Mouse (Mus musculus) hematopoietic stem cell, adult 5-6 weeks (primary cell): ENCODE measurements around the gene Snx30. TPM values are rescaled to one million over a fixed set of nuclear protein-coding genes. Genes with fewer than 3 reads are reported as not detected.

Experiments
- ATAC-seq, 2 experiments: fragments of 125-278 bp in 1 of 2; replicated peaks in 1 of 2; 2 replicates each; pipeline ENCODE4 v1.8.0; 2016 to 2017; ENCODE audit warnings: inconsistent platforms in 2 of 2, mild to moderate bottlenecking in 2 of 2, moderate number of reproducible peaks in 2 of 2, low read depth in 1 of 2, moderate TSS enrichment in 1 of 2; ENCODE audit not compliant: low FRiP score in 2 of 2, poor library complexity in 2 of 2, severe bottlenecking in 2 of 2, insufficient read depth in 1 of 2, low TSS enrichment in 1 of 2
- total RNA-seq: library from RNA; stranded (forward); fragments of 172-1452, 232-1000 nt; gene quantifications from 2 replicates; pipeline ENCODE4 v1.2.3, GENCODE M21; 2017

Gene Snx30
- total RNA-seq, 1 experiment from 2014 or later: 42.3 TPM

DNA sequence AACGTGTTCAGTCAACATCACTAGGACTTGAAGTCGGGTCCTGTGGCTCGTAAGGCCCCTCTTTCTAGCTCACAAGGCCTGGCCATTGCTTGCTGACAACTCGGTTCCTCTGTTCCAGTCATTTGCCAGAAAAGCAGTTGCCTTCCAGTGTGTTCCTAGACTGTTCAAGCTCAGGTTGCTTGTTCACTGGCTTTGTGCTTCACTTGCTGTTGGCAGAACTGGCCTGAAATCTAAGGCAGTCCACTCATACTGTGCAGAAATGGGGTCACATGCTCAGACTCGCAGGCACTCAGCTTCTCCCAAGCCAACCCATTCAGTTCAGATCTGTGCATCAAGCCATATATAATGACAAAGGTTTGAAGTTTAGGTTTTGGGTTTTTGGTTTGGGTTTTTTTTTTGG, 75.1 kb downstream of the Snx30 start:
- no peak for ATAC-seq

DNA sequence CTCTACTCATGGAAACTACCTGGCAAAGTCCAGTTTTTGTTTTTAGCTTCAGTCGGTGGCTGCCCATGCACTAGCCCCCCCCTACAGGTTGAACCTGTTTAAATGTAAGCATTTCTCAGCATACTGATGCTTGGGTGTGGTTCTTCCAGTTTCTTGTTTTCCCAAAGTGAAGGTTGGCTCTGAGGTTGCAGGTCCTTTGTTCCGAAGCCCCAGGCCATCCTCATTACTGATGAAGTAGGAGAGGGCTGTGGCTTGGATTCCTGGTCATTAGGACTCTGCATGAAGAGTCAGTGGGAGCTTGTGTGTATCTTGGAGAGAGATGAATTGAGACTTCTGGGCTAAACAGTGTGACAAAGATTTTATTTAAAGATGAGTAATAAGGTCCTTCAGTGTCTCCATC, 75.6 kb downstream of the Snx30 start:
- ATAC-seq: no peak

DNA sequence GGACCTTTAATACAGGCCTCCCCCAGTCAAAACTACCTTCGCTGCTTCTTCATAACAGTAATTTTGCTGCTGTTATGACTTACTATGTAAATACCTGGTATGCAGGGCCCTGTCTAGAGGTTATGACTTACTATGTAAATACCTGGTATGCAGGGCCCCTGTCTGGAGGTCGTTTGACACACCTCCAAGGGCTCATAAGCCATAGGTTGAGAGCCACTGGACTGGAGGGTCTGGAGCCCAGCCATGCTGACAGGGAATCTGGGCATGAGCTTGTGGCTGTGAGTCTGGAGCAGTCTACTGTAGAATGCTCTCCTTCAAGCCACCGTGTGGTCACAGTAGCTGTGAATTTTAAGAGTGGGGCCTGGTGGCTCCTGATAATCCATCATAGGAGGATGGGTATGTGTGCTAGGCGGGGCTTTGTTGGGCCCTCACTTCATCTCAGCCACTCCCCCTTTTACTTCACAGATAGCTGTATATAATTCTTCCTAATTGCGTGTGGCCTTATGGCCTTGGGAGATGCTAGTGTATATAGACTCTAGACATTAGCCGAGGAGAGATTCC, 78.6 kb downstream of the Snx30 start:
- no peak for ATAC-seq

DNA sequence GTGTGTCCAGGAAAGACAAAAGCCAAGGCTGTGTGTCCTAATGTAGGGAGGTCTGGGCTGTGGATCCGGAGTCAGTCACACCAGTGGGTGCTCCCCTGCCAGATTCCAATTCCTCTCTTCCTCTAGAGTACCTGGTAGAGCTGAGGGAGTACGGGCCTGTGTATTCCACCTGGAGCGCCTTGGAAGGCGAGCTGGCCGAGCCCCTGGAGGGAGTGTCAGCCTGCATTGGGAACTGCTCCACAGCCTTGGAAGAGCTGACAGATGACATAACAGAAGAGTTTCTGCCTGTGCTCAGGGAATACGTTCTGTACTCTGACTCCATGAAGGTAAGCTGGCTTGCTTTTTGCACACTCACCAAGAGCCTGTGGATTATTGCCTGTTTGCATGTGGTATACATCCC, 80.6 kb downstream of the Snx30 start:
- ATAC-seq: no peak

DNA sequence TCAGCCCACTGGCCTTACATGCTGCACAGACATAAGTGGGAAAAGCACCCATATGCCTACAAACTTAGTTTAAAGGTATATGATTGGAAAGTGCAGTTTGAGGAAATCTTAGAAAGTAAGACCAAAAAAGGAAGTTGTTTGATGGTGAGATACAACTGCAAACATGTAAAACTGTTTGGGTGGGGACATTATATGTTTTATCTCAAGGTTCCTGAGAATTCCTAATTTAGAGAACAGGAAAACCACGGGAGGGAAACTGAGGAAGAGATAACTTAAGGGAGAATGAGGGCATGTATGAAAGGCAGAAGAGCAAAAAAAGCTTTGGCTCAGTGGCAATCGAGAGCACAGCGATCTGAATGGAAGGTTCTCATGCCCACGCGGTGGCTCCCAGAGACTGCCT, 81.4 kb downstream of the Snx30 start:
- ATAC-seq: no peak

DNA sequence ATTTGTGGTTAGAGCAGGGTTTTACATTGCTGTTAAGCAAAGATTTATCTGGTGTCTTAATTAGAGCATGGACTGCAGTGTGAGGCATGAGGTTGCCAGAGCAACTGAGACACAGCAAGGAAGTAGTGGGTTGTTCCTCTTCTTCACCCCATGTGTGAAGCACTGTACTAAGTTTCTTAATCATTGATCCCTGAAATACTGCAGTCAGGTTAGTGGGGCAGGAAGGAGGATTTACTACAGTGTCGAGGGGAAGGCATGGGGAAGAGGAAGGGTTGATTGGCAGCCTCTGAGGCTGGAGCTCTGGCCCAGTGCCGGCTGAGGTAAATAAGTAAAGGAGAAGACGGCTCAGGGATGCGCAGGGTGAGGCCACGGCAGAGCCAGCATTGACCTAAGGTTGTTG, 82.4 kb downstream of the Snx30 start:
- peak; percentile 50 to 63; a peak in 3 of 4 replicates for ATAC-seq

DNA sequence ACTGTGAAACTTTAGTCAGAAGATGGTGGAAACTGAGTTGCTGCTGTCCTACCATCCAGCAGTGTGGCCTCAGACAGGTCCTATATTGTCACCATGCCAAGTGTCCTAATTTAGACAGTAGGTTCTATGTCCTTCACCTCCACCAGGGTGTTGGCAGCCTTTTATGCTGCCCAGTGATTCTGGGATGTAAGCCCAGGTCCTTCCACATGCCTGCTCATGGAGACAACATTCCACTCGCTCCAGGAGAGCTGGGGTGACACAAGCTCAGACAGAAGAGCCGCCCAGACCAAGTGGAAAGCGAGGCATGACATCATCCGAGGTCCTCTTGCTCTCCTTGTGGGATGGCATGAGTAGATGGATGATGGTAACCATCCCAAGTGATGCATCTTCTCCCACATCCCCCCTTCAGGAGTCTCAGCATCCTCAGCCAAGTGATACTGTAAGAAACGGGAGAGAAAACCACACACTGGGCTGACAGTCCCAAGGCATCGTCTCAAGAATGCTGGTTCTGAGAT, 84.5 kb downstream of the Snx30 start:
- ATAC-seq: no peak

DNA sequence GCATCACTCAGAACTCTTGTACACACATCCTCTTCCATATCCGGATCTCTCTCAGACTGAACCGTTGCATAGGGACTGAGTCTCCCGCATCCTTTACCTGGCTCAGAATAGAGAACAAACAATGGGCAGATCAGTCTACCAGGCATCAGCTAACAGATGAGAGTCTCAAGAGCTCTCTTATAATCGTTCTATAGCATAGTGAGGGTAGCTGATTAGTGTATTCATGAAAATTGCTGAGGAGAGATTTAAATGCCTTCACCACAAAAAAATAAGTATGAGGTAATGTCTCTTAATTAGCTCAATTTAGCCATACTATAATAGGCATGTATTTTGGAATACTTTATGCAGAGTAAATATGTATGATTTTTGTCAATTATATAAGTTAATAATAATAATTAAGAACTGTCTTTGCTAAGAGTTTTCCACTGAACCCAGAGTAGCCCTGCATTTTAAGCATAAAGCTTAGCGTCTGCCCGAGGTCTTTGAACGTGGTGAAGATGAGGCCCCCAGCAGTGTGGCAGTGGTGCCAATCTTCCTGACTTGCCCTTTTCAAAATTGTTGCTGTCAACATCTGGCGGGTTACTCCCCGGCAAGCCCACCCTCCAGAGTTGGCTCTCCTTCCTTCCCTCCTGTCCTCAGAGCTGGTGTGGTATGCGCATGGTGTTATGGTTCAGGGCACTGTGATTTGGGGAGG, 86.2 kb downstream of the Snx30 start:
- no peak for ATAC-seq

DNA sequence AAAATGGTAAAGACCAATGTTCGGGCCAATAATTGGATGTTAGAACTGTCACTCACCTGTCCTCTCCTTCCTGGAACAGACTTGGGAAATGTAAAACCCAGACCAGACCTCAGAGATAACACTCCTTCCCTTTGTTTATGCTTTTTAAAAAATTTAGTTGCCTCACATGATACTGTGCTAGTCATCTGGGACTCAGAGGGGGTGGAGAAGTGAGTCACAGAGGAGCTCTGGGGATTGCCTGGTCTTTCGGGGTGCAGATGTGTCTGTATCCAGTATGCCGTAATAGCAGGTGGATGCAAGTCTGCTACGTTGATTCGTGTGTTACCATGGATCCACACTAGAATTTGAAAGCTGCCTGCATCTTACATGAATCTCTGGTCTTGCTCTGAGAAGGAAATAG, 87.1 kb downstream of the Snx30 start:
- ATAC-seq: no peak

DNA sequence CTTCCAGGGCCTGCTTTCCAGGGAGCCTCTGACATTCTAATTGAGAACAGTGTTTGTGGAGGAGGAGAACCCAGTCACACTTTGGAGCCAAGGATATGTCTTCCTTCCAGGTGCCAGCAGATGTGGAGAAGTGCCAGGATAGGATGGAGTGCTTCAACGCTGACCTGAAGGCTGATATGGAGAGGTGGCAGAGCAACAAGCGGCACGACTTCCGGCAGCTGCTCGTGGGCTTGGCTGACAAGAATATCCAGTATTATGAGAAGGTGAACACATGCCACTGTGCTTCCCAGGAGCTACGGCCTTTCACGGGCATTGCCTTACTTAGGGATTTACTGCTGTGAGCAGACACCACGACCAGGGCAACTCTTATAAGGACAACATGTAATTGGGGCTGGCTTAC, 88.8 kb downstream of the Snx30 start:
- ATAC-seq: no peak

DNA sequence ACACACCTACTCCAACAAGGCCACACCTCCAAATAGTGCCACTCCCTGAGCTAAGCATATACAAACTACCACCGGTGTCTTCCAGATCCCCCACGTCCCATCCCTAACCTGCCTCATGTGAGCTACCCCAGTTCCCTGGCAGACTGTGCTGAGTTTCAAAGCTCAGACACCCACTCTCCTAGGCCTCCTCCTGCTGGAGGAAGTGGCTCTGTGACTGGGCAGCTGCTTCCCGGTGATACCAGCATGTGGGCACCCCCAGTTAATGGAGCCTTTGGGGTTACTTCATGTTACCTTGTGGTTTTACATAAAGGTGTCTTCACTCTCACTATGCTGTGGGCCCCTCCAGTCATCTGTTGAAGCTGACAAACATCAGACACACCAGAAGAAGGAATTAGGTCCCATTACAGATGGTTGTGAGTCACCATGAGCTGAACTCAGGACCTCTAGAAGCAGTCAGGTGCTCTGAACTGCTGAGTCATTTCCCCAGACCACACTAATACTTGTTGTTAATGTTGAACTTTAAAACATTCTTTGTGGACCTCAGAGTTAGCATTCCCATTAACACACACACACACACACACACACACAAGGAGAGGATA, 89.4 kb downstream of the Snx30 start:
- ATAC-seq: peak; percentile 89 to 92

DNA sequence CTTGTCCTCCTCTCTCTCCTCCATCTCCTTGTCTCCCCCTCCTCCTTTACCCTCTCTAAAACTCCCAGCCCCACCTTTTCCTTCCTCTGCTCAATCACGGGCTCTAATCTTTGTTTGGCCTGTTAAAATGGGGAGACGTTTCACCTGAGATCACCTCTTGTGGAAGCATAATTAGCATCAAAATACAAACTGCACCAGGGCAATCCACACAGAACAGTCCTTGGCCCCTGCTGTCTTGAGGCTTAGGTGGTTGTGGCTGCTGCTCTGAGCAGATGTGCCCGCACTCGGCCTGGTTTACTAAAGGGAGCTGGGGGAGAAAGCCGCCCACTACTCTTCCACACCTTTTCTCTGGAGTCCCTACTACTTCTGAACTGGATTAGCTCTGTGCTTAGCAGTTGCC, 90.4 kb downstream of the Snx30 start:
- no peak for ATAC-seq

DNA sequence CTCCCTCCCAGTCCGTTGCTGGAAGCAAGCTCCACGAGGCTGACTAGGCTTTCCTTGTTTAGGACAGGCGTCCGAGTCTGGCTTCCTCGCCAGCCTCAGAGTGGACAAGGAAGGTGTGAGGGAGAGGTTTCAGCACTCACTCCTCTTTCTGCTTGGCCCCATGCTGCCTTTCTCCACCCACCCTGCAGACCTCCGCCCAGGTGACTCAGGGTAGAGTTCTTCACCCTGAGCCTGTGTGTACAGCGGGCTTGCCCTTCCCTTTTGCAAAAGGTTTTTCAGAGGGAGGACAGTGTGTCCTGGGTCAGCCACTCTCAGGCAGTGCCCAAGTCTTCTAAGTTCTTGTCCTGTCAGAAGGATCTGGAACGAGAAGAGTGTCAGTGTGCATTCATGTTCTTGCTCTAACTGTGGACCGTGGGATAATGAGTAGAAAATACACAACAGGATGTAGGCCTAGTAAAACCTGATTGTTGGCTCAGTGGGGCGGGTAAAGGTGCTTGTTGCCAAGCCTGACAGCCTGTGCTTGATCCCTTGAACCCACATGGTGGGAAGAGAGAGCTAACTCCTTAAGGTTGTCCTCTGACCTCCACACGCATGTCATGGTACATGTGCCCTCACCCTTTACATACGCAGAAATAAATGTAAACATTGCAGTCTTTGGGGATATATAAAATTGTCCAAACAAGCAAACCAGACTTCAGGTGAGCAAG, 92.3 kb downstream of the Snx30 start:
- ATAC-seq: no peak

DNA sequence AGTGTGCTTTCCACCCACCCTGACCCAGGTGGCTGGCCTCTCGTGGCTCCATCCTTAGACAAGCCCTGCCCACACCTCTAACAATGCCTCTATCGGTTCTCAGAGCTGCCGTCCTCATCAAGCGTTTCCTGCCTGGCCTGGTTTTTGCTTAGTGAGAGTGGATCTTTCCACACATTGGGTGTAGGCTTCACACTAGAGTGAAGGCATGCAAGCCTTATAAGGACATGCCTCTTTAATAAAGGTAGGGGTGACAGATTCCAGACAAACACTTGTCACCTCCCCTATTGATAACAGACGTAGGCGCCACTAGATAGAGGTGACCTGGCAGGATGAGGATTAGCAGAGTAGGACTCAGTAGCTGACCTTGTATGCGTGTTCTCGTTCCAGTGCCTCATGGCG, 92.9 kb downstream of the Snx30 start:
- ATAC-seq: no peak

DNA sequence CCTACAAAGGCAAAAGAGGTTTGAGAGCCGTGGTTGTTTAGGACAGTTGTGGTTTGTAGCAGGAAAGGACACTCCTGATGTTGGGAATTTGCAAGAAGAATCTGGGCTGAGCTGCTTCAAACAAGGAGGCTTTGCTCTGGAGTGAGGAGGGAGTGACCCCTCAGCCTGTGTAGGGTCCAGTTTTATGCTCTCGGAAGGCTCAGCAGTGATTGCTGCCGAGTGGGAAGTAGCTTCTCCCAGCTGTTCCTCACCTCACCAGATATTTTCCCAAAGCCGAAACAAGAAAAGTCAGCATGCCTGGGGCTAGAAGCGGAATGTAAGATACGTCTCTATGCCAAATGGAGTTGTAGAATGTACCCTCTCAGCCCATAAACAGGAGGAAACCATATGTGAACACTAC, 96.2 kb downstream of the Snx30 start:
- ATAC-seq: no peak

DNA sequence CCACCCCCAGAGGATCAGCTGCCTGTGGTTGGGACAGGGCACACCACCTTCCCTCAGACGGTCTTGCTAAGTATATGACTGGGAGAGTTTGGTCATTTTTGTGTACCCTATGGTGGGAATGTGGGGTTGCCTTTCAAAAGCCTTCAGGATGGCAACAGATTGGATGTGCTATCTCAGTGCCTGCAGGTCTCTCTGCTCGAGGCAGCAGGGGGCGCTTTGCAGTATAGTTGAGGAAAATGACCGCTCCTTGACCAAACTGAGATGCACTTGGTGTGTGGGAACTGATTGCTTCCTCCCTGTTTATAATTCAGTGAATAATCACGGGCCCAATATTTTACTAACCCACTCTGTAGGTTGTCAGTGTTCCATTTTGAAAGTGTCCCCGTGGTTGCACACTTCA, 96.9 kb downstream of the Snx30 start:
- no peak for ATAC-seq

DNA sequence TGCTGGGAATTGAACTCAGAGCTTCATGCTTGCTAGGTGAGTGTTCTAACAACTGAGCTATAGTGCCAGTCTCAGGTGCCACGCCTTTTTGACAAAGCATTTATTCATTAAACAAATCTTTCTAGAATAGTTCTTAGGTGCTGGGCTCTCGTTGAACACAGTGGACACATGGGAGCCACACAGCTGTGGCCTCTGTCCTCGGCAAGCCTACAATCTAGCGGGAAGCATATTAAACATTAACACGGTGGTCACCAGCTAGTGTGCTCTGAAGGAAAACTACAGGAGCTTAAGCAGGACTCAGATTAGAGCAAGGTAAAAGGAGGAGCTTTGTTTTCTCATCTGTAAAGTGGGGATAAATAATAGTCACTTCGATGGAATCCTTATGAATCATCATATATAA, 101.5 kb downstream of the Snx30 start:
- ATAC-seq: no peak

DNA sequence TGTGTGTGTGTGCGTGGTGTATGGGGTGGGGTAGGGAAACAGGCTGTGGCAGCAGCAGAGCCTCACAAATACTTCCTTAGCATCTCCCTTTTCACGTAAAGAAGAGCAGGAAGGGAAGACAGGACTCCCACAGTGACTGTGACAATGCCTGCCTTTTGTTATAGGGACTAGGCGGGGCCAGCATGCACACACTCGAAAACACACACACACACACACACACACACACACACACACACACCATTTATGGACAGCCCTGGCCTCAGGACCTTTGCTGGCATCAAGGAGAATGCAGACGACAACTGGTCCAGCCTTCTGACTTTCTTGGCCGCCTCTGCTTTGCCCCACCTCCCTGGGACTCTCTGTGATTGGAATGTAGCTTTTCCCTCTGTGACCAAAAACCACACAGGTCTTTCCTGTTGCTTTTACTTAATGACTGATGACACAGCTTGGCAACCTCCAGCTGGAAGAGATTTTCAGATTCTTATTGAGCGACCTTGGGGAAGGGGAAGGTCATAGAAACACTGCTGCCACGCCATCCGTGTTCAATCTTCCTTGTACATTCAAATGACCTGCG, 102.1 kb downstream of the Snx30 start:
- no peak for ATAC-seq
